Mouse (Mus musculus) MEL (cell line): ENCODE results near the gene Enho. TPM values are rescaled to one million over a fixed set of nuclear protein-coding genes. Genes with fewer than 3 reads are reported as not detected.

Source experiments
- DNase-seq: peaks from one replicate; pipeline ENCODE4 v3.0.0; 2011; ENCODE audit warnings: low read depth, low spot score
- H3K27ac ChIP-seq: 2 replicates; pipeline ENCODE4 v1.5.1; 2012; ENCODE audit warnings: low read depth, mild to moderate bottlenecking, control low read depth, low read length, moderate library complexity; ENCODE audit not compliant: control insufficient read depth
- H3K27me3 ChIP-seq, 2 experiments: fragments of 150-350 bp in 1 of 2; sonication (generic) in 1 of 2; 2 replicates each; pipeline ENCODE4 v1.6.1; 2012; ENCODE audit warnings: low read length in 2 of 2, mild to moderate bottlenecking in 2 of 2, improper control_type of control experiment in 1 of 2, moderate library complexity in 1 of 2; ENCODE audit not compliant: insufficient read depth in 2 of 2, control insufficient read depth in 1 of 2
- H3K36me3 ChIP-seq, 2 experiments: 2 replicates each; pipeline ENCODE4 v1.6.1; 2012 to 2014; ENCODE audit warnings: low read length in 2 of 2, improper control_type of control experiment in 1 of 2, inconsistent platforms in 1 of 2, mild to moderate bottlenecking in 1 of 2; ENCODE audit not compliant: insufficient read depth in 2 of 2, control insufficient read depth in 1 of 2
- H3K4me1 ChIP-seq, 2 experiments: fragments of 150-350 bp in 1 of 2; sonication (generic) in 1 of 2; 2 replicates each; pipeline ENCODE4 v1.6.1; 2012; ENCODE audit warnings: low read length in 2 of 2, improper control_type of control experiment in 1 of 2, mild to moderate bottlenecking in 1 of 2; ENCODE audit not compliant: insufficient read depth in 2 of 2, control insufficient read depth in 1 of 2
- H3K4me3 ChIP-seq, 2 experiments: fragments of 150-350 bp in 1 of 2; sonication (generic) in 1 of 2; 2 replicates each; pipeline ENCODE4 v1.5.1; 2012; ENCODE audit warnings: low read depth in 2 of 2, low read length in 2 of 2, mild to moderate bottlenecking in 2 of 2, moderate library complexity in 2 of 2, control low read depth in 1 of 2, improper control_type of control experiment in 1 of 2; ENCODE audit not compliant: control insufficient read depth in 1 of 2, insufficient read depth in 1 of 2
- H3K79me2 ChIP-seq: 2 replicates; pipeline ENCODE4 v1.6.1; 2012; ENCODE audit warnings: mild to moderate bottlenecking, low read length, moderate library complexity; ENCODE audit not compliant: control insufficient read depth, poor library complexity, insufficient read depth
- H3K9ac ChIP-seq: 2 replicates; pipeline ENCODE4 v1.6.1; 2012; ENCODE audit warnings: low read depth, mild to moderate bottlenecking, control low read depth, low read length, moderate library complexity; ENCODE audit not compliant: control insufficient read depth, poor library complexity, severe bottlenecking
- H3K9me3 ChIP-seq: fragments of 150-350 bp; sonication (generic); replicated peaks from 2 replicates; pipeline ENCODE4 v1.6.1; 2012; ENCODE audit warnings: mild to moderate bottlenecking, low read length, improper control_type of control experiment, moderate library complexity; ENCODE audit not compliant: insufficient read depth
- BHLHE40 ChIP-seq: IDR thresholded peaks from 2 replicates; pipeline ENCODE4 v1.6.1; 2012; ENCODE audit warnings: low read depth, mild to moderate bottlenecking, inconsistent platforms, low read length, improper control_type of control experiment, borderline replicate concordance
- CHD2 ChIP-seq: IDR thresholded peaks from 2 replicates; pipeline ENCODE4 v1.6.1; 2011; ENCODE audit warnings: low read length, improper control_type of control experiment
- CTCF ChIP-seq, 3 experiments: IDR thresholded peaks in 2 of 3; conservative IDR thresholded peaks in 1 of 3; 2 replicates each; pipeline ENCODE4 v1.5.1; 2011 to 2012; ENCODE audit warnings: low read length in 3 of 3, low read depth in 2 of 3, mild to moderate bottlenecking in 2 of 3, improper control_type of control experiment in 1 of 3, inconsistent platforms in 1 of 3, mixed read lengths in 1 of 3, moderate library complexity in 1 of 3; ENCODE audit not compliant: control insufficient read depth in 1 of 3, insufficient read depth in 1 of 3, poor library complexity in 1 of 3, severe bottlenecking in 1 of 3
- GABPA ChIP-seq: IDR thresholded peaks from 2 replicates; pipeline ENCODE4 v1.6.1; 2012; ENCODE audit warnings: low read depth, mild to moderate bottlenecking, inconsistent platforms, low read length, improper control_type of control experiment, moderate library complexity
- KAT2A ChIP-seq: conservative IDR thresholded peaks from 2 replicates; pipeline ENCODE4 v1.6.1; 2012; ENCODE audit warnings: low read depth, low read length, improper control_type of control experiment, inconsistent platforms
- MAZ ChIP-seq: IDR thresholded peaks from 2 replicates; pipeline ENCODE4 v1.6.1; 2012; ENCODE audit warnings: low read depth, mild to moderate bottlenecking, inconsistent platforms, low read length, improper control_type of control experiment
- MEF2A ChIP-seq: IDR thresholded peaks from 2 replicates; pipeline ENCODE4 v1.6.1; 2014; ENCODE audit warnings: low read depth, mild to moderate bottlenecking, inconsistent platforms, low read length, improper control_type of control experiment; ENCODE audit not compliant: poor library complexity, insufficient replicate concordance, severe bottlenecking; ENCODE audit errors: extremely low read depth
- MYC ChIP-seq: IDR thresholded peaks from 2 replicates; pipeline ENCODE4 v1.6.1; 2011; ENCODE audit warnings: low read depth, mild to moderate bottlenecking, low read length, improper control_type of control experiment, moderate library complexity
- NRF1 ChIP-seq: IDR thresholded peaks from 2 replicates; pipeline ENCODE4 v1.6.1; 2014; ENCODE audit warnings: low read depth, mild to moderate bottlenecking, inconsistent platforms, low read length, improper control_type of control experiment, moderate library complexity; ENCODE audit not compliant: poor library complexity, insufficient read depth, severe bottlenecking
- POLR2A ChIP-seq, 2 experiments: IDR thresholded peaks; 2 replicates each; pipeline ENCODE4 v1.6.1; 2011 to 2012; ENCODE audit warnings: low read length in 2 of 2, mild to moderate bottlenecking in 2 of 2, control low read depth in 1 of 2, improper control_type of control experiment in 1 of 2, low read depth in 1 of 2, moderate library complexity in 1 of 2; ENCODE audit not compliant: control insufficient read depth in 1 of 2, insufficient read depth in 1 of 2, poor library complexity in 1 of 2
- POLR2AphosphoS2 ChIP-seq: IDR thresholded peaks from 2 replicates; pipeline ENCODE4 v1.6.1; 2011; ENCODE audit warnings: low read length, improper control_type of control experiment
- POLR2AphosphoS5 ChIP-seq: IDR thresholded peaks from 2 replicates; pipeline ENCODE4 v1.6.1; 2012; ENCODE audit warnings: low read depth, borderline replicate concordance, mild to moderate bottlenecking, inconsistent platforms, low read length, moderate library complexity, mixed read lengths
- RAD21 ChIP-seq: IDR thresholded peaks from 2 replicates; pipeline ENCODE4 v1.6.1; 2011; ENCODE audit warnings: mild to moderate bottlenecking, low read depth, low read length, improper control_type of control experiment
- SIN3A ChIP-seq: IDR thresholded peaks from 2 replicates; pipeline ENCODE4 v1.6.1; 2012; ENCODE audit warnings: low read length, improper control_type of control experiment, inconsistent platforms
- TBP ChIP-seq: IDR thresholded peaks from 2 replicates; pipeline ENCODE4 v1.8.0; 2011; ENCODE audit warnings: low read depth, low read length, improper control_type of control experiment
- TCF12 ChIP-seq: IDR thresholded peaks from 2 replicates; pipeline ENCODE4 v1.6.1; 2014; ENCODE audit warnings: low read depth, mild to moderate bottlenecking, inconsistent platforms, low read length, improper control_type of control experiment, moderate library complexity
- USF1 ChIP-seq: IDR thresholded peaks from 2 replicates; pipeline ENCODE4 v1.6.1; 2014; ENCODE audit warnings: low read depth, mild to moderate bottlenecking, inconsistent platforms, low read length, improper control_type of control experiment, moderate library complexity
- USF2 ChIP-seq, 2 experiments: IDR thresholded peaks; 2 replicates each; pipeline ENCODE4 v1.6.1; 2011 to 2012; ENCODE audit warnings: improper control_type of control experiment in 2 of 2, low read length in 2 of 2, borderline replicate concordance in 1 of 2, inconsistent platforms in 1 of 2, low read depth in 1 of 2, mild to moderate bottlenecking in 1 of 2; ENCODE audit not compliant: insufficient read depth in 1 of 2
- ZNF384 ChIP-seq: IDR thresholded peaks from 2 replicates; pipeline ENCODE4 v1.6.1; 2012; ENCODE audit warnings: low read depth, mild to moderate bottlenecking, inconsistent platforms, low read length, improper control_type of control experiment
- polyA plus RNA-seq, 2 experiments: library from polyadenylated mRNA; stranded (reverse) in 1 of 2; unstranded in 1 of 2; fragments of >175 nt in 1 of 2; fragments of >200 nt in 1 of 2; gene quantifications; 2 replicates each; pipeline versions ENCODE4 v1.2.1 to v1.2.4; 2012; ENCODE audit warnings: low replicate concordance in 2 of 2, low read depth in 1 of 2; ENCODE audit not compliant: insufficient read length in 2 of 2, insufficient read depth in 1 of 2, missing spikeins in 1 of 2
- total RNA-seq: library from RNA; depleted of rRNA; stranded (reverse); fragments of 300-350 nt; gene quantifications from 2 replicates; pipeline ENCODE4 v1.2.3, GENCODE M21; 2012

The Enho gene
- total and polyA plus RNA-seq, 3 experiments: 0.19 to 0.40 TPM; not detected in 1

- Histone ChIP-seq H3K27me3 (no peaks in the 10 kb centered on the region; a peak in 1 of 4 replicates), H3K36me3 (no peaks in the 10 kb centered on the region), H3K9me3 (no peaks in the 10 kb centered on the region), H3K9ac (no peak overlapping the region), H3K79me2 (no peaks in the 10 kb centered on the region), H3K4me1 (no peaks in the 10 kb centered on the region)
- TF ChIP-seq RAD21: no peak
- TF ChIP-seq CTCF (IDR thresholded peaks at IDR 0.05 in 2 of 3, conservative IDR thresholded peaks at IDR 0.05 in 1 of 3; ENCODE audit: control insufficient read depth in 1 of 3, insufficient read depth in 1 of 3, low read depth in 2 of 3, low read length in 3 of 3, poor library complexity in 1 of 3, severe bottlenecking in 1 of 3): no peak
- TF ChIP-seq CHD2: no peak
- TF ChIP-seq GABPA: no peak
- no peak for TF ChIP-seq NRF1
- TF ChIP-seq ZNF384: no peak
- no peak for TF ChIP-seq POLR2AphosphoS5
- TF ChIP-seq TCF12: no peak
- no peak for TF ChIP-seq MAZ
- TF ChIP-seq USF1: no peak
- TF ChIP-seq MYC: no peak
- TF ChIP-seq BHLHE40: no peak
- TF ChIP-seq MEF2A: no peak
- TF ChIP-seq USF2 (IDR thresholded peaks at IDR 0.05; ENCODE audit: borderline replicate concordance in 1 of 2, insufficient read depth in 1 of 2, low read depth in 1 of 2, low read length in 2 of 2): no peak
- TF ChIP-seq TBP: no peak
- no peak for TF ChIP-seq KAT2A
- no peak for TF ChIP-seq POLR2AphosphoS2
- TF ChIP-seq SIN3A: no peak
- no peak for TF ChIP-seq POLR2A (IDR thresholded peaks at IDR 0.05; ENCODE audit: control insufficient read depth in 1 of 2, insufficient read depth in 1 of 2, low read depth in 1 of 2, low read length in 2 of 2, poor library complexity in 1 of 2)
- TF ChIP-seq, all 39 proteins: peak for 0
- no peak overlapping the region for H3K4me3 ChIP-seq
- DNase-seq: no peak
- no peak overlapping the region for H3K27ac ChIP-seq
Measured at GRCm38 (mm10) chr4:41677006-41677629, 37.0 kb upstream of the Enho start.

GRCm38 (mm10) chr4:41676248-41677005 is 36.3 kb upstream of the Enho start:
- Histone ChIP-seq H3K79me2 (no peaks in the 10 kb centered on the region), H3K36me3 (no peaks in the 10 kb centered on the region), H3K9ac (no peak overlapping the region), H3K27me3 (no peaks in the 10 kb centered on the region; a peak in 1 of 4 replicates), H3K4me1 (no peaks in the 10 kb centered on the region), H3K4me3 (no peak overlapping the region), H3K27ac (no peak overlapping the region), H3K9me3 (no peaks in the 10 kb centered on the region)
- DNase-seq: no peak
- TF ChIP-seq POLR2AphosphoS2: no peak
- no peak for TF ChIP-seq SIN3A
